Mouse (Mus musculus) spleen, postnatal 14 days (tissue): ENCODE measurements around the gene Akap8l.

Experiments
- DNase-seq, 2 experiments: peaks; one replicate each; pipeline ENCODE4 v3.0.0; 2021 to 2022; ENCODE audit warnings: low spot score in 2 of 2

Akap8l gene

DNA sequence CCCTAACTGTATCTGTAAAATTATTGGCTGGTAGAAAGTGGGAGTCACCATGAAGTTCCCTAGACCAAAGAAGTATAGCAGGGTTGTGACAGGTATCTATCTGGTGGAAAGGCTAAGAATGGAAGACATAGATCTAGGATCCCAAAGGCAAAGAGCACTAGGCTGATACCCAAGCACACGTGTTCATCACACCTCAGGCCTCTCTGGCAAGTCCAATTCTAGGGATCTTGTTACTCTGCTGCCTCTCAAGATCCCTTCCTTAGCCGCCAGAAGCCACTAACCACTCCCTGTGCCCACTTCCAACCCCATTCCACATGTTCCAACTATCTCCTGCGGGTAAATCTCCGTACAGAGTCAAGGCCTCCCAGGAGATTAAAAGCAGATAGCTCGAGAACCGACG is 30.5 kb downstream of the Akap8l start:
- DNase-seq: no peak

DNA sequence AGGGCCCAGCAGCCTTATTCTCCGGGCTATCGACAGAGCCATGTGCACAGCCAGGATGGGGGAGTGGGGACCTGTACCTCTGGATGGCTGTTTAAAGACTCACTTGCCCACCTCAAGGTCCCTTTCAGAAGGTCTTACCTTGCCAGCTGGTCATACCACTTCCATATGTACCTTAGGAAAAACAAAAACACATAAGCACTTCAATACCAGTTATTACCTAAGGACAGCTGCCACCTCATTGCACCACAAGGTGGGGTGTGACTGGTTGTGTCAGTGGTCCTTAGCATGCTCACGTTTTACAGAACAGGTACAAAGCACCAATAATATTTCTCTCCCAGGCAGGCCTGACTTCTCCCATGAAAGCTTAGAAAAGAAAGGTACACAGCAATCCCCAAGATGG is 32.7 kb downstream of the Akap8l start:
- no peak for DNase-seq

DNA sequence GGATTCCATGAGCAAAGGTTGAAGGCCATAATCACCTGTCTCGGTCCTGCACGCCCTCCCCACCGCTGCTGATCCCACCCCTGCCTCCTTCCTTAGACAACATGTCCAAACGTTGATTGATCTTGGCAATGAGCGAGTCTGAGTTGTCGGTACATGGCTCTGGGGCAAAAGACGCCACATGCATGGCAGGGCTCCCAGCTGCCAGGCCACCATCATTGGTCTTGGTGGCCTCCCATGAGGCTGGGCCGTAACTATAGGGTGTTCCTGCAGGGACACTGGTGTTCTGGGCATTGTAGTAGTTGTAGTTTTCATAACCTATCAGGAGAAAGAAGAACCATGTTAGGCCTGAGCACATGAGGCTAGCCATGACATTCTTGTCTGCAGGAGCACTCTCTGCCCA is 33.4 kb downstream of the Akap8l start:
- no peak for DNase-seq

DNA sequence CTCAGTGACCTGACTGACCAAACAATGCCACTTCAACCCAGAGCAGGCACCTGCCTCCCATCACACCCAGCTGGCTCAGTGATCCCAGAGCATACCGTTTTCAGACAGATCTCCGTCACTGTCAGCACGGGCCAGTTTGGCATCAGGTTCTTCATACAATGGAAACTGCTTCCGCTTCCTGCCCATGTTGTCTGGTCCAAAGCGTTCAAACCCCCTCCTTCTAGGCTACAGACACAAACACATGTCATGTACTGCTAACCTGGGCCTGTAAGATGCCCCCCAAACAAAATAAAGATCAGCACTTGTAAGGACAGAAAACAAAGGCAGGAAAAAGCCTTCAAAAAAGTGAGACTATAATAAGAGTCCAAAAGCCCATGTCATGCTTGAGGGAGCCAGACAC is 34.8 kb downstream of the Akap8l start:
- no peak for DNase-seq

DNA sequence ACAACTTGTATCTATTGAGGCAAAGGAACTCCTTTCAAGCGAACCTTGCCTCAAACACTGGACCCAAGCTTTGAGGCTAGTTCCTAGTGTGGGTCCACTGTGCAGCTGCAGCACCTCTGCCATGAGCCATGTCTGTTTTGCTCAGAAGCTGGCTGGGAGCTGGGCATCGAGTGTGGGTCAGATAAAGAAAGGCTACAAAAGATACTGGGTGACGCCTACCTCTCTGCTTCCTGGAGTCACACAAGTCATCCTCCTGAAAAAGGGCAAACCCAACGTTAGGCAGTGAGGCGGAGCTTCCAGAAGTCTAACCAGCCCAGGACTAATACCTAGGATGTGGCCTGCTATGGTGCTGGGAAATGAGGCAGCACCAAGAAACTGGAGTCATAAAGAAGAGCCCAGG is 36.5 kb downstream of the Akap8l start:
- DNase-seq: no peak

DNA sequence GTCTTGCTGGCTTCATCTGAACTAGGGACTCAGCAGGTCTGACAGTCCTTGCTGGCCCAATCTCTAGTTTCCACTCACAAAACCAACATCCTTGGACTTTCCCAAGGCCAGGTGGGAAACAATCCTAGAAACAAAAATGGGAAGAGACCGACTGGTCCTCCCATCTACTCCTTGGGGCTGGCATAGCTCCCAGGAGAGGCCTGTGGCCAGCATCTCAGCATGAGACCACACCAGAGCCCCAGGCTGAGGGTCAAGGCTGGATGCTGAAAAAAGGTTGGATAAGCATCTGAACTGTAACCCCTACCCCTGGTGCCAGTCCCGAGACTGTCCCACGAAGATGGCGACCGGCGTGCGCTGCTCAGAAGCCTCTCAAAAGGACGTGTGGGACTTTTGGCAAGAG is 37.6 kb downstream of the Akap8l start:
- no peak for DNase-seq

DNA sequence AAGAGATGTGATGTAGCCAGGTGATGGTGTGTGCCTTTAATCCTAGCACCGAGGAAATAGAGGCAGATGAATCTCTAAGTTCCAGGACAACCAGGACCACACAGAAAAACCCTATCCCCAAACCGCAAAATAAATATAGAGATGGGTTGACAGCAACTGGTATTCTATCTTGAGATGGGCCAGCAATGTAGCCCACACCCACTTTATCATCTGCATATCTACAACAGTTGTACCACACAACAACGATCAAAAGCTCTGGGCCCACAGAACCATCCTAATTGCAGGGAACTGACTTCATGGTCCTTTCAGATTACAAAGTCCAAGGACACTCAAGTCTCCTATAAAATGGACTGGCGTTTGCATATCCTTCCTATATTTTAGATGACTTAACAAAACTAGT is 42.4 kb downstream of the Akap8l start:
- DNase-seq: no peak

DNA sequence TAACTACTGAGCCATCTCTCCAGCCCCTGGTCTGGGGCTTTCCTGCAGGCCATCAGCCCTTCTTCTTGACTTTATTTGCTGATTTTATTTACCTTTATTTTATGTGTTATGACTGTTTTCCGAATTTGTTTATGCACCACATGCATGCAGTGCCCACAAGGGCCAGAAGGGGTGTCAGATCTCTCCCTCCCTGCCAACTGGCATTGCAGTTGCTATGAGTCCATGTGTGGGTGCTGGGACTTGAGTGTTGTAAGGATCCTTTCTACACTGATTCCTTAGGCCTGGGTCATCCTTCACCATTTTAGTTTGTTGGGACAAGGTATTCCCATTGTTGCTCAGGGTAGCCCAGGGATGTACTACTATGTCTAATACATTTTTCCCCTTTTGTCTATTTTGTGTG is 52.3 kb downstream of the Akap8l start:
- no peak for DNase-seq

DNA sequence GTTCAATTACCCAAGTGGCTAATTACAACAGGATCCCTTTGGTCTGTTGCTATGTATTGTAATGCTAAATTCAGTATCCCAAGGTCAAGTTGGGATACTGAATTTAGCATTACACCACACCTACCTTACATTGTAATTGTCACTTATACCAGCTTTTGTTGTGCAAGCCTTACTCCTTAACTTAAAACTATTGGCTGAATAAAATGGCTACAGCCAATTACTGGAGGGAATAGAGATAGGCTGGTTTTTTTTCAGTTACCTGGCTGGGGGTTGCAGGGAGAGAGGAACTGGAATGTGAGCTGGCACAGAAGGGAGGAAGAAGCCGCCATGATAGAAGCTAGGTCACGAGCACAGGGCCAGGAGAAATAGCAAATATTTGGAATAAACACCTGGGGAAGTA is 54.5 kb downstream of the Akap8l start:
- DNase-seq: no peak

DNA sequence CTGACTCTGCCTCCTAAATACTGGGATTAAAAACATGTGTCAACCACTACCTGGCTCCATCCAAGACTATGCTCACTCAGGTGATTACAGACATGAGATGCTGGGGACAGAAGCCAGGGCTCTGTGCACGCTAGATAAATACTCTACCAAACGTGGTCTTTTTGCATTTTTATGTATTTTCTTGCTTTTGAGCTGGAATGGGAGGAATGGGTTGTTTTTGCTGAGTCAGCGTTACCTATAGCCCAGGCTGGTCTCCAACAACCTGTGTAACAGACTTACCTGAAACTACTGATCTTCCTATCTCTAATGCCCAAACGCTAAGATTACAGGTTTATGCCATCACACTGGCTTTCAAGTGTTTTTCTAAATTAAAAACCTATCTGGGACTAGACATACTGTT is 55.2 kb downstream of the Akap8l start:
- DNase-seq: no peak

DNA sequence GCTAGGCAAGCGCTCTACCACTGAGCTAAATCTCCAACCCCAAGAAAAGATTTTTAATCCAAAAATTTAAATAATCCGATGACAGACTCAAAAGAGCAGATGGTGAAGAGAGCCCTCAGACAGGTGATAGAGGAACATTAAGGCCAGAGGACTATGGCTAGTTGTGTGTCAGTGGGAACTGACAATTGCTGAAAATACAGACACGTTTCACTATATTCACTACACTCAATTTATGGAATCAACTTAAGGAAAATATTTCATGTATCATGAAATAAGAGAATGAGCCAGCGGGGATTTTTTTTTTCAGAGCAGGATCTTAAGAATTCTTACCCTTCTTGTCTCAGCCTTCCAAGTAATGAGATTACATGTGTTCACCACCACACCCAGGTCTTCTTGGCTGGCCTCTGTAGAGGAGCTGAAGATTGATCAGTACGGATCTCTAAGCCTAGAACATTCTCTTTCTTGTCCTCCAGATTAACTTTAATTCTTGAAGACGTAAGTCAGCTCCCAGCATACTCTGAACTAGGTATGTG is 65.2 kb downstream of the Akap8l start:
- no peak for DNase-seq

DNA sequence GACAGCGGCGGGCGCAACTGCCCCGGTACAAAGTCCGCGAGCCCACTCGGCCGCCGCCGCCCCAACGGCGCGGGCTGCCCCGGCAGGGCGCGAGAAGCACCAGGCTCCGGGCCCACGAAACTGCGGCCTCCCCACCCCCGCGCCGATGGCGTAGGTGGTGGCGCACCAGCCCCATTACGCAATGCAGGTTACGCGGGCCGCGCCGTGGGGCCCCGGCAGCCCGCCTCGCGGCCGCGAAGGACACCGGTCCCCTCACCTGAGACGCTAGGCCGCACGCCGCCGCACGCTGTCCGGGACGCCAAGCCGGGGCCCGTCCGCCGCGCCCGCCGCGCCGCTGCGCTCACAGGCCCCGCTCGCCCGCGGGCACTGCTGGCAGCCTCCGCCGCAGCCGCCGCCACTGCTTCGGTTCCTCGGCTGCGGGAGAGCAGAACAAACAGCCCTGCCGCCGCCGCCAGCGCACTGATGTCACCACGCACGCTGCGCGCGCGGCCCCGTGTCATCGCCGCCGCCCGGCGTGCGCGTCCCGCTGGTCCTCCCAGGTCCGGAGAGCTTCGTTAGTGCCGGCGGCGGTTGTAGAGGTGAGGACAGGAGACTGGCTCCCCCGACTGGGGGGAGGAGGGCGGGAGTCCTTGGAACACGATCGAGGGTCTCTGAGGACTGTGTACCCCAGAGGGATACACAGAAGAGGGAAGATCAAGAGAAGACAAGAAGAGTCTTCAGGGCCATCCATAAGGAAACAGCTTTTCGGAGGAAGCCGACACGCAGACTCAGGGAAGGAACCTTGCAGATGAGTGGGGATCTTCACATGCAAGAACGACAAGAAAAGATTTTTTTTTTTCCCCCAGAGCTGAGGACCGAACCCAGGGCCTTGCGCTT is 65.9 kb downstream of the Akap8l start, which contains the start of gene Brd4:
Gene Brd4 (minus strand): TSS at position 461 of the 876 bp plus-strand sequence.
- DNase-seq: peak; percentile 82 to 93

DNA sequence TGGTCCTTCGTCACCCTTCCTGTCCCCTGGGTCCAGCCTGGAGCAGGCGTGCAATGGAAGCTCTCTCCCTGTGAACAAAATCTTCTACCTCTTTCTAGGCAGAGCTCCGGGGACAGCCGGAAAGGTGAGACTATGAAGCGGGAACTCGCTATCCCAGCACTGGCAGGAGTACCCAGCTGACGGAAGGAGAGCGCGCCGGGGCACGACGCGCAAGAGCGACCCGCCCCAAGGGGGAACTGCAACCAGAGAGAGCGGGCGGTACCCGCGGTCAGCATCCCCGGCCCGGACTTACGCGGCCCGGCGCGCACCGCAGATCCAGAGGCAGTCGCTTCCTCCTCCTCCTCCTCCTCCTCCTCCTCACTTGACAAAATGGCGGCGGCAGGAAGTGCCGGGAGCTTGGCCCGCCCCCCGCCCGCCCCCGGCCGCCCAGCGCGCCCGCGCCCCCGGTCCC is 66.6 kb downstream of the Akap8l start:
- DNase-seq: peak; percentile 49 to 56

DNA sequence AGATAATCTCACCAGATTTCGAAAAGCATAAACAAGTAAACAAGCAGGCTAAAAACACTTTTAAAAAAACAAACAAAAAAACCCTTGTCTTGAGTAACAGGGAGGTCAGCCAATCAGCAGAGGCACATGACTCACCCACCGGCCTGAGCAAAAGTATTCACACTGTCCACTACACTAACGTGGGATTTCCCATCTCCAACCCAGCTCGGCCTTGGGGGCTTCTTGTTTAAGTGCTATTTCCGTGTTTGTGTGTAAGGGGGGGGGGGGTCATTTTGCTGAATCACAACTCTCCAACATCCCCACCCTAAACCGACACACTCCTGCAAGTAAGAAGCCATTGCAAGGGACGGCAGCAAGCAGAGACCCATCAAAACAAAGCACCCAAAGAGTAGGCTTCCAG is 67.1 kb downstream of the Akap8l start:
- DNase-seq: peak in 1 of 2 experiments; percentile 13

DNA sequence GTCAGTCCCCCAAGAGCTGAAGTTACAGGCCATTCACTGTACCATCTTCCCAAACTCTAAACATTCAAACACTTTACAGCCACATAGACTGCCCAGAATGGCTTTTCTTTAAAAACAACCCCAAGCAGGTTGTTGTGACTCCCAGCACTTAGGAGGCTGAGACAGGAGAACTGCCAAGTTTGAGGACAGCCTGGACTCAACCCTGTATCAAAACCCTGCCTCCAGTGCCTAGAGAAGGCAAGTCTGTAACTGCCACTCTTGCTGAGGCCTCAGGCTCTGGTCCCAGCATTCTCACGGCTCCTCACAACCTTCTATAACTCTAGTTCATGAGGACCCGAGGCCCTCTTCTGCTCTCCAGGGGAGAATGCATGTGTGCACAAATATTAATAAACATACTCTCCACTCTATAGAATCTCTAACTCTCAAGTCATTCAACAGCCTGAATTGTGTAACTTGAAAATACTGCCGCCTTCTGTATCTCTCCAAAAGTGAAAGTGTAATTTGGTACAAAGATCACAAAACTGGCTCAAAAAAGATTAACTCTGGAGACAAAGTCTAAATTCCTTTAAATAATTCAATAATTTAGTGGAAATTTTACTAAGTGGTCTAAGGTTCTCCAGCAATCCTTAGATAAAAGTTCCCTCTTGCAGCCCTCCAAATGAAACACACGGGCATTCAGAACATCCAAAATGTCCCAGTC is 68.6 kb downstream of the Akap8l start:
- DNase-seq: no peak

DNA sequence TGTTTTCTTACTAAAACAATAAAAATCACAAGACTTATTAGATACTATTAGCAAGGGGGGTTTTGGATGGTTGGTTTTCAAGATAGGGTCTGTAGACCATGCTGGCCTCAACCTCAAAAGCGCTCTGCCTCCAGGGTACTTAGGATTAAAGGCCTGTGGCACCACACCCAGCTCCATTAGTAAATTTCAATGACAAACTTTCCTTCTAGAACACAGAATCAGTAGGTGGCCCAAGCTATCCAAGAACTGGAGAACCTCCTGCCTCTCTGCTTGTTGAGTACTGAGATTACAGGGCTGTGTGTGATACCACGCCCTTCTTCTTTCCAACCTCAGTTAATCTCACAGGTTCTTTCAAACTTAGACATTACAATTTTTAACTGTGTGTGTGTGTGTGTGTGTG is 69.3 kb downstream of the Akap8l start:
- no peak for DNase-seq

DNA sequence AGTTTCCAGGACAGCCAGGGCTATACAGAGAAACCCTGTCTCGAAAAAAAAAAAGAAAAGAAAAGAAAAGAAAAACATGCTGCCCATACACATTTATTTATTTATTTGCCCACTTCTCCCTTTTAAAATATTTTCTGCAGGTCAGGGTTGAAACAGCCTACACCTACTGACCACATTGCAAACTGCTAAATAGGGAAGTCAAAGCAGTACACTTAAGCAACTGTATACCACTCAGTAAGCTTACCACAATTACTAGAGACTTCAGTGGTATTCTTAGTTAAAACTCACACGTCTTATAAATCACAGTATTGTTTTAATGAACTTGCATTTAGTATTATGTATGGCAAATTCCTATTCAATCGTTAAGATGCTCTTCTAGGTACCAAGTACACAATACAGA is 69.8 kb downstream of the Akap8l start:
- no peak for DNase-seq

DNA sequence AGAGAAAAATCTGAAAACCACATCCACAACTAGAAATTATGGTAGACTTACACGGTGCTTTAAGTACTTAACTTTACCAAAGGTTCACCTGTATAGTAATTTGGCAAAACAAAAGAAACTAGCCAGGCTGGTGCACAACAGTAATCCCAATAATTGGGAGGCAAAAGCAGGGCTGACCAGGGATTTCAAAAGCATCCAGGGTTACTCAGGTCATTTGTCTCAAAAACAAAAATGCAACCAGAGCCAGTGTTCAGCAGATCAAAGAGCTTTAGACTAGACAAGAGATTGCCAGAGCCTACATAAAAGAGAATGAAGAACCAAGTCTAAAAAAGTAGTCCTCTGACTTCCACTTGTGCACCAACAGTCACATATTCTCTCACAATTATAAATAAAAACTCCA is 73.2 kb downstream of the Akap8l start:
- no peak for DNase-seq

DNA sequence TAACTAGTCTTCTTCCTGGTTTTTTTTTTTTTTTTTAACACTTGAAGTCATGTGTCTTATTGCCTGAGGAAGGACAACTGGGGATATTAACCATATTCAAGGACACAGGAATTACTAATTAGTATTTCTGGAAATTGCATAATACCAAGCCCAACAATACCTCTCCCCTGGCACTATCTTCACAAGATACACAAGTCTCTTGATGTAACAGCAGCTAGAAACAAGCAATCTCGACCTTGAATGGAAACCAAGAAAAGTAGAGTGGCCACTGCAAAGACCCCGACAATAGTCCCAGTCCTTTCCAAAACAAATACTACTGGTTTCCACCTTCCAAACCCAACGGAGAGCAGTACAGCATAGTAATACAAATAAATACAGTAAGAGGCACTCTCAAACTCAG is 74.8 kb downstream of the Akap8l start:
- no peak for DNase-seq
